25 mouse cellular contexts compared by ENCODE assay signal in genomic region chr11:44656916-44657315, GRCm38 (mm10). TPM values are rescaled to one million over a fixed set of nuclear protein-coding genes. Genes with fewer than 3 reads are reported as not detected.
DNase-seq lines count a peak whose midpoint lies in the region; ATAC-seq and TF ChIP-seq lines count a peak whose summit lies in the region.
"Had no signal": no experiment of that assay in that cellular context is flagged by ENCODE, and none has a peak within 500 bp of the region (broad histone marks: within the 10 kb centered on the region; RNA-seq: fewer than 3 reads in every experiment).

No protein-coding gene starts in this region.

- H3K4me1 ChIP-seq in forebrain, embryonic 11.5 days (replicated peaks; ENCODE audit: control insufficient read depth, insufficient read depth, low read length), result peaks cover 9% of the 10 kb centered on the region
- H3K4me1 ChIP-seq in forebrain, postnatal 0 days (ENCODE audit: insufficient read depth), result no peaks in the 10 kb centered on the region
- peaks cover 52% of the 10 kb centered on the region for H3K4me1 ChIP-seq in midbrain, embryonic 10.5 days
- peaks cover 12% of the 10 kb centered on the region for H3K4me1 ChIP-seq in midbrain, embryonic 16.5 days (ENCODE audit: control insufficient read depth, insufficient read depth, low read length)

- no peaks in the 10 kb centered on the region for H3K36me3 ChIP-seq in forebrain, embryonic 11.5 days (ENCODE audit: control insufficient read depth, insufficient read depth, low read length)
- H3K36me3 ChIP-seq in forebrain, postnatal 0 days (ENCODE audit: insufficient read depth), result no peaks in the 10 kb centered on the region
- no peaks in the 10 kb centered on the region for H3K36me3 ChIP-seq in midbrain, embryonic 10.5 days
- H3K36me3 ChIP-seq in midbrain, embryonic 16.5 days (ENCODE audit: control insufficient read depth, insufficient read depth, low read length), result no peaks in the 10 kb centered on the region
- peaks cover 18% of the 10 kb centered on the region for H3K36me3 ChIP-seq in splenic B cell, adult 2 months (ENCODE audit: control insufficient read depth, insufficient read depth, low read length, poor library complexity, severe bottlenecking)
- H3K36me3 ChIP-seq: G1E; heart, embryonic 13.5 days; kidney, embryonic 15.5 days; midbrain, embryonic 12.5 days had no signal

- no peak overlapping the region for H3K27ac ChIP-seq in forebrain, embryonic 11.5 days (ENCODE audit: low read depth, low read length)
- H3K27ac ChIP-seq in forebrain, postnatal 0 days (ENCODE audit: low read depth, low read length), result no peak overlapping the region
- H3K27ac ChIP-seq in midbrain, embryonic 10.5 days (replicated peaks), result peak overlapping the region; percentile 78
- H3K27ac ChIP-seq in midbrain, embryonic 16.5 days (ENCODE audit: low read length), result no peak overlapping the region
- H3K27ac ChIP-seq: heart, adult 2 months; heart, embryonic 13.5 days; kidney, embryonic 15.5 days; macrophage had no signal

- H3K9me3 ChIP-seq in forebrain, embryonic 11.5 days (ENCODE audit: control insufficient read depth, low read length), result no peaks in the 10 kb centered on the region
- no peaks in the 10 kb centered on the region for H3K9me3 ChIP-seq in forebrain, postnatal 0 days (ENCODE audit: low read length)
- H3K9me3 ChIP-seq in midbrain, embryonic 10.5 days (replicated peaks), result no peaks in the 10 kb centered on the region
- no peaks in the 10 kb centered on the region for H3K9me3 ChIP-seq in midbrain, embryonic 16.5 days (replicated peaks; ENCODE audit: control insufficient read depth, low read length, poor library complexity, severe bottlenecking)
- H3K9me3 ChIP-seq: G1E; heart, embryonic 13.5 days; kidney, embryonic 15.5 days; midbrain, embryonic 12.5 days had no signal

- peak; percentile 55; the same call in 1 of the 2 replicates for ATAC-seq in forebrain, embryonic 11.5 days (replicated peaks; ENCODE audit: low FRiP score)
- ATAC-seq in forebrain, postnatal 0 days, result no peak
- no peak for ATAC-seq in midbrain, embryonic 16.5 days
- no peak for ATAC-seq in monocyte, adult 5-6 weeks (replicated peaks; ENCODE audit: insufficient number of reproducible peaks, low FRiP score, low TSS enrichment, poor library complexity, severe bottlenecking)
- ATAC-seq: lung, postnatal 0 days; Patski had no signal

- no peak overlapping the region for H3K4me3 ChIP-seq in forebrain, embryonic 11.5 days (ENCODE audit: low read depth, low read length)
- no peak overlapping the region for H3K4me3 ChIP-seq in forebrain, postnatal 0 days (ENCODE audit: low read depth, low read length)
- no peak overlapping the region for H3K4me3 ChIP-seq in midbrain, embryonic 10.5 days
- H3K4me3 ChIP-seq in midbrain, embryonic 16.5 days (ENCODE audit: low read depth, low read length), result no peak overlapping the region
- H3K4me3 ChIP-seq: heart, adult 2 months; heart, embryonic 13.5 days; kidney, embryonic 15.5 days; midbrain, embryonic 12.5 days had no signal

- H3K4me2 ChIP-seq in forebrain, embryonic 11.5 days (ENCODE audit: low read depth, low read length, severe bottlenecking), result no peak overlapping the region
- no peak overlapping the region for H3K4me2 ChIP-seq in forebrain, postnatal 0 days (ENCODE audit: low read depth)
- H3K4me2 ChIP-seq in midbrain, embryonic 16.5 days (ENCODE audit: low read length), result no peak overlapping the region
- H3K4me2 ChIP-seq: heart, embryonic 13.5 days; kidney, embryonic 15.5 days; midbrain, embryonic 12.5 days had no signal

- peaks cover 4% of the 10 kb centered on the region; the same call in 1 of the 2 replicates for H3K27me3 ChIP-seq in forebrain, embryonic 11.5 days (ENCODE audit: control insufficient read depth, insufficient read depth, low read length)
- peaks cover 30% of the 10 kb centered on the region for H3K27me3 ChIP-seq in forebrain, postnatal 0 days (ENCODE audit: insufficient read depth, low read length)
- peaks cover 10% of the 10 kb centered on the region; the same call in 1 of the 2 replicates for H3K27me3 ChIP-seq in midbrain, embryonic 10.5 days (ENCODE audit: low read depth, poor library complexity, severe bottlenecking)
- H3K27me3 ChIP-seq in midbrain, embryonic 16.5 days (ENCODE audit: control insufficient read depth, insufficient read depth, low read depth, low read length), result no peaks in the 10 kb centered on the region
- H3K27me3 ChIP-seq in splenic B cell, adult 2 months (ENCODE audit: control insufficient read depth, insufficient read depth, low read length, poor library complexity, severe bottlenecking), result no peaks in the 10 kb centered on the region
- H3K27me3 ChIP-seq: heart, embryonic 13.5 days; kidney, embryonic 15.5 days; midbrain, embryonic 12.5 days; Patski had no signal

- H3K9ac ChIP-seq in forebrain, embryonic 11.5 days (ENCODE audit: low read length), result no peak overlapping the region
- no peak overlapping the region for H3K9ac ChIP-seq in forebrain, postnatal 0 days
- no peak overlapping the region for H3K9ac ChIP-seq in midbrain, embryonic 16.5 days (ENCODE audit: low read depth, low read length)
- H3K9ac ChIP-seq: heart, embryonic 13.5 days; kidney, embryonic 15.5 days; midbrain, embryonic 12.5 days had no signal

- no peak for DNase-seq in forebrain, embryonic 11.5 days (ENCODE audit: low spot score)
- no peak for DNase-seq in forebrain, postnatal 0 days
- DNase-seq in midbrain, embryonic 10.5 days (ENCODE audit: low spot score), result no peak
- peak; percentile 22 to 26 for DNase-seq in spleen, postnatal 36 days (ENCODE audit: low spot score in 2 of 2)
- DNase-seq in spleen, adult 12 weeks (ENCODE audit: low spot score), result no peak
- DNase-seq in splenic B cell, adult 2 months (ENCODE audit: low read depth, low spot score), result peak; percentile 61
- DNase-seq: cerebellum, adult 2 months; cerebellum, postnatal 36 days; gastrocnemius, postnatal 36 days; heart, adult 2 months; heart, postnatal 14 days; kidney, adult 11 months; kidney, postnatal 36 days; layer of hippocampus, postnatal 36 days; thymus, adult 2 months; thymus, postnatal 4 days had no signal

- TF ChIP-seq CTCF in forebrain, postnatal 0 days (IDR thresholded peaks at IDR 0.05; ENCODE audit: low read depth), result no peak

RNA-seq across cellular contexts. Expression of gene Ebf1, which starts 39.8 kb away (rescaled TPM):
- polyA plus RNA-seq in forebrain, embryonic 11.5 days (2014; fragmentation: Nextera tagmentation; extraction: Ambion mirVana), result 17.5 and 21.3 TPM in 2 replicates
- 12.9 and 13.0 TPM in 2 replicates for total RNA-seq in forebrain, postnatal 0 days (2014; rRNA removed)
- 15.6 and 20.6 TPM in 2 replicates for polyA plus RNA-seq in forebrain, postnatal 0 days (2015; fragmentation: Nextera tagmentation; extraction: Ambion mirVana)
- polyA plus RNA-seq in midbrain, embryonic 10.5 days (2016; fragmentation: Nextera tagmentation; extraction: Ambion mirVana), result 31.8 and 49.2 TPM in 2 replicates
- 52.9 and 53.3 TPM in 2 replicates for polyA plus RNA-seq in midbrain, embryonic 16.5 days (2015; fragmentation: Nextera tagmentation; extraction: Ambion mirVana)
- total RNA-seq in monocyte, adult 5-6 weeks (2017), result 7.4 to 16.9 TPM (median 14.2 TPM) in 3 replicates
- polyA plus RNA-seq: G1E had no signal

Comparison
In these comparisons a context has a peak if more than half of its experiments do, and no peak if none do; other contexts are left out.
1. DNase-seq: peak in spleen, postnatal 36 days (2 of 2) and splenic B cell, adult 2 months (single experiment); none in forebrain, embryonic 11.5 days (single experiment), forebrain, postnatal 0 days (single experiment), midbrain, embryonic 10.5 days (single experiment) and spleen, adult 12 weeks (single experiment).